Mouse (Mus musculus) inflammation-experienced regulatory T-cells, adult 6 months (primary cell): ENCODE data around the gene Cflar. TPM values are rescaled to one million over a fixed set of nuclear protein-coding genes. Genes with fewer than 3 reads are reported as not detected.
A peak's percentile ranks its signal among the peaks of the same experiment; 100 is the strongest.
"Not testable (repeated sequence)": the region's sequence is repeated elsewhere in the genome, so short reads cannot be mapped to it uniquely, and the experiment has no call there.

Experiments
- ATAC-seq: one replicate; pipeline ENCODE4 v1.8.0; 2017
- polyA plus RNA-seq, 3 experiments: library from polyadenylated mRNA; unstranded; fragments of 100-300 nt; shearing (Covaris generic); gene quantifications; one replicate each; pipeline ENCODE4 v1.2.1; 2017

Gene Cflar
- 100 to 1,000 TPM; 124 to 177 (median 175) TPM for polyA plus RNA-seq

DNA sequence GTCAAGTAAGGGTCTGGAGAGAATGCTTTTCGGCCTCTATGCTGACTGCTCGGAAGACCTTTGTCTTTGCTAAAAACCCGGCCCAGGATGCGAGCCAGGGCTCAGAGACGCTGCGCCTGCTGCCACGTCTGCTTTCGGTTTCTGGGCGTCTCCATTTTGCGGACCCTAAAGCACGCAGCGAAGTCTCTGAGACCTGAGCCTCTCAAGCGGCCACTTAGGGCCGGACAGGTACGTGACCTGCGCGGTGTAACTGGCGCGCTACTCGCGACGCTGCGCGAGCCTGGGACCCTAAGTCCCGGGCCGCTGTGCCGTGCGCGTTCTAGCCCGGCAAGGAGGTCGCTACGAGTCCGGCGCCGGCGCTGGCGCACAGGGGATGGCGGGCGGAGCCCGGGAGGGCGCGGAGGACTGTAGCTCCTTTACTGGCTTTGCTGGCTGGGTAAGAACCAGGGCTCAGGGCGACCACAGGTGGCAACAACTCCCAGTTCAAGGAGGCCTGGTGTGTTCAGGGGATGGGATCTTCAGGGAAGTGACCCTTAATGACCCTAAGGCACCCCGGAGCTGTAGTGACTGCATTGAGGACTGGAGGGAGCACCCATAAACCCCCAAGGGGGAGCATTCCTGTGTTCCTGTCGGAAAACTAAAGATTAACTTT is at the start of gene Cflar:
Cflar (plus strand) TSS at position 144 of the 652 bp plus-strand sequence.
- ATAC-seq, result peak; percentile 49

DNA sequence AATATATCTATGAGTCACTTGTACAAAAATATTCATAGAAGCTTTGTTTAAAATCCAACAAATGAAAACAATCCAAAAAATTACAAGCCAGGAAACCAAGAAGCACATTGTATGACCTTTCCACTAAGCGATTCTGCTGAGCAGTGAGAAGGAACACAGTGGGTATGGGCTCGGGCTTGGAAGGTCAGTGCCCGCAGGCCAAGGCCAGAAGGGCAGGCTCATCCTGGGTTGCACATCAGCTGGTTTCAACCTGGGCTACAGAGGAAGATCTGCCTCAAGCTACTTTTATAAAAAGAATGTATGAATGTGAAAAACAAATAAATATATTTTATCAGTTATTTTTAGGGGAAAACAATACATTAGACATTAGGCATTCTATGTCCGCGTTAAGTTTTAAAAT is 48.6 kb upstream of the Cflar start:
- ATAC-seq, result not testable (repeated sequence)

DNA sequence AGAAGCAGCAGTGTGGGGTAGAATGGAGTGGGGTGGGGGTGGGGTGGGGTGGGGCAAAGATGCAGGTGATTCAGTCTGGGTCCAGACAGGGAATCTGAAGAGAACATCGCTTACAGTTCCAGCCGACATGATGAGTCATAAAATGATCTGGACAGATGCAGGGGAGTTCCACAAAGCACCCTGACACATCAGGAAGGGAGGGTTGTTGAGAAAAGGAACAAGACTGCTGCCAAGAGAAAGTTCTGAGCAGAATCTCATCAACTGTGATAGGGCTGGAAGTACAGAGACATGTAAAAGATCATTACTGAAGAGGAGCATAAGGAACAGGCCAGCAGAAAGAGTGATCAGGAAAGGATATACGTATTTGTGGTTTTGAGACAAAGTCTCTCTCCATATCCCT is 47.9 kb upstream of the Cflar start:
- not testable (repeated sequence) for ATAC-seq

DNA sequence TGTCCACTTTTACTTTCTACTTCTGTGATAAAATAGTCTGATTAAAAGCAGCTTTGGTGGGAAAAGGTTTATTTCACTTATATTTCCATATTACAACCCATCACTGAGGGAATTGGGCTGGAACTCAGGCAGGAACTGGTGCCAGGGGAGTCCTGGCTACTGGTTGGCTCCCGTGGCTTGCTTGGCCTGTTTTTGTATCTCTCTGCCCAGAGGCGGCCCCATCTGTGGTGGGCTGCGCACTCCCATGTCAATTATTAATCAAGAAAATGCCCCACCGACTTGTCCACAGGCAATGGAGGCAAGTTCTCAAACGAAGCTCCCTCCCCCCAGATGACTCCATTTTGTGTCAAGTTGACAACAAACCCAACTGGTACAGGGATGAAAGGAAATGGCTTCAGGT is 43.1 kb upstream of the Cflar start:
- no peak for ATAC-seq

- peak; percentile 77 for ATAC-seq
Observed at GRCm38 (mm10) chr1:58669635-58670034, 41.7 kb upstream of the Cflar start.

DNA sequence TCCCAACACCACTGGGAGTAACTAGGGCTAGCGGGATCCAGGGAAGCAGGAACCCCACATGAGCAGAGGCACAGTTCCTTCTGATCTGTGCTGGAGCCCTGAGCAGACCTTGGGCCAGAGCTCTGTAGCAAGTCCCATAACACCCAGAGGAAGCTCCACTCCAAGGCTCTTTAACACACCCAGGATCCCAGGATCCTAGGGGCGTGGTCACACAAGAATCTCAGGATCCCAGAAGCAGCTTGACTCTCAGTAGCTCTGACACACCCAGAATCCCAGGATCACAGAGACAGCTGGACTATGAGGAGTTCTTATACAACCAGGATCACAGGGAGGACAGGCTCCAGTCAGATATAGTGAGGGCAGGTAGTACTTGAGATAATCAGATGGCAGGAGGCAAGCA is 39.2 kb upstream of the Cflar start:
- ATAC-seq, result no peak

DNA sequence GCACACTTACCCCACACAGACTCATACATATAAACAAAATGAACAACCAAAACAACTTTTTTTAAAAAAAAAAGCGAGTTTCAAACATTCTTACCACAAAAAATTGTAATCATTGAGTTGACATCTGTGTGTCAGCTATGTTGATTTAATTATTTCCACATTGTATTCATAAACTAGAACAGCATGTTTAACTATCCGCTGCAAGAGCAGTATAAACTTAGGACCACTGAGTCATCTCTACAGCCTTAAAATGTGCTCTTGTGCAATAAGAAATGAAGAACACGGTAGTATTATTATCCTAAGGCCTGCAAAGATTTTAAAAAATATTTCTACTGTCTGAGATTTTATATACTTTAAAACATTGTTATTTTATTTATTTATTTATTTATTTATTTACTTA is 36.3 kb upstream of the Cflar start:
- ATAC-seq, result no peak

GRCm38 (mm10) chr1:58677575-58677974 is 33.7 kb upstream of the Cflar start:
- no peak for ATAC-seq

GRCm38 (mm10) chr1:58678412-58678811 is 32.9 kb upstream of the Cflar start:
- not testable (repeated sequence) for ATAC-seq

DNA sequence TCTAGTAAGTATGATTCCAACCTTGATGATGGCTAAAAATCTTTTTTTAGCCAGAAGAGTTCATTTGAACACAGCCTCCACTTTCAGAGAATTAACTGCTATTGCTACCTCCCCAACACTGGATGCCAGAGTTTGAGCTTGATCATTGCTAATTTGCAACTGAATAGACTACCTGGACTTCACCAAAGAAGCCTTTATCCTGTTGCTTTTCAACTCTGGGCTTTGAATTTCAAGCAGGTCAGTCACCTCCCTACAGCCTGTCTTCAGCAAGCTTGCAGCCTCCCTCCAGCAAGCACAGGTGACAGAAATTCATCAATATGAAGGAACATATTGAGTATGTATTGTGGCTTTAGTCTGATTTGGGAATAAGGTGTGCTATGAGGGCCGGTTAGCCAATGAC is 21.9 kb upstream of the Cflar start:
- ATAC-seq, result no peak

GRCm38 (mm10) chr1:58690006-58690744 is 21.1 kb upstream of the Cflar start:
- no peak for ATAC-seq

GRCm38 (mm10) chr1:58690834-58691488 is 20.3 kb upstream of the Cflar start:
- ATAC-seq, result not testable (repeated sequence)

DNA sequence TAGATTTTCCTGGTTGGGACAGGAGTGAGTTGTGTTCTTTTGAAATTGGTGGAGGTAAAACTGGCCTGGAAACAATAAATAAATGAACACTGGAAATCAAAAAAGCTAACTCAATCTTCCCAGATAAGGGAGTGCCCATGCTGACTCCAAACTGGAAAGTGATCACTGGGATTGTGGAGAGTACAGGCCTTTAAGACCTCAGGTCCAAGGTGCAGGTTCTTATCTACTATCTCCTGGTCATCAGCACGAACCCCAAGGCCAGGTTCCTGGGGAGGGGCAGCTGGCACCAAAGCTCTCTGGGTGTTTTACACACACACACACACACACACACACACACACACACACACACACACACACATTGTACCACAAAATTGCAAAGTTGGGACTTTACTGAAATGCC is 19.6 kb upstream of the Cflar start:
- not testable (repeated sequence) for ATAC-seq

- no peak for ATAC-seq
Observed at GRCm38 (mm10) chr1:58693696-58694095, 17.6 kb upstream of the Cflar start.

GRCm38 (mm10) chr1:58695810-58696209 is 15.5 kb upstream of the Cflar start, which contains the start of gene Als2cr12:
Als2cr12 (minus strand) TSS chr1:58695989.
- not testable (repeated sequence) for ATAC-seq

- ATAC-seq, result peak; percentile 81
Observed at GRCm38 (mm10) chr1:58697607-58698006, 13.7 kb upstream of the Cflar start.

DNA sequence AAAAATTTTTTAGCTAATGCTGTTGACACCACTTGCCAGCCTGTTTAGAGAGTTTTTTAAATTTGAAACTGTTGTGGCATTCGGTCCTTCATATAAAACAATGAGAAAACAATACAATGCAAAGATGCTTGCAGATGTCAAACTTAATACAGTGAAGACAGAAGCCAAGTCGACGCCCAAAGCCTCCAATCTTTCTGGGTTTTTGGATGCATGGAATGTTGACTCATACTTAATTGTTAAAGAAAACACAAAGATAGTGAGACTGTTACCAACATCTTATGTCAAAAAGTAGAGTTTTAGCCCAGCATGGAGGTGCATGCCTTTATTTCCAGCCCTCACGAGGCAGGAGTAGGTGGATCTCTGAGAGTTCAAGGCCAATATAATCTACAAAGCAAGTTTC is 12.5 kb upstream of the Cflar start:
- ATAC-seq, result no peak

DNA sequence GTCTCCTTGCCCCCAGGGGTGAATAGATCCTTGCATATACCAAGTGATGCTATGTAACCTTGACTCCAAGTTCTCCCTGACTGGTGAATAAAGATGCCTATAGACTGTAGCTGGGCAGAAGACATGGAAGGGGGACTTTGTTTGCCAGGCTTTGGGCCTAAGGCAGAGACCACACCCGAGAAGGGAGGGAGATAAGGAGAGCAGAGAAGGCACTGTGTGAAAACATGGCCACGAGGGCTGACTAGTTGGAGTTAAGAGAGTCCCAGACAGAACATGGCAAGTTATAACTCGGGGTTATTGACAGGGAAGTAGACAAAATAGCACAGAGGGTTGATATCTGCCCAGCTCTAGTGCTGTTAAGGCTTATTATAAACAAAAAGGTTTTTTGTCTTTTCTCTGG is 11.3 kb upstream of the Cflar start:
- no peak for ATAC-seq

DNA sequence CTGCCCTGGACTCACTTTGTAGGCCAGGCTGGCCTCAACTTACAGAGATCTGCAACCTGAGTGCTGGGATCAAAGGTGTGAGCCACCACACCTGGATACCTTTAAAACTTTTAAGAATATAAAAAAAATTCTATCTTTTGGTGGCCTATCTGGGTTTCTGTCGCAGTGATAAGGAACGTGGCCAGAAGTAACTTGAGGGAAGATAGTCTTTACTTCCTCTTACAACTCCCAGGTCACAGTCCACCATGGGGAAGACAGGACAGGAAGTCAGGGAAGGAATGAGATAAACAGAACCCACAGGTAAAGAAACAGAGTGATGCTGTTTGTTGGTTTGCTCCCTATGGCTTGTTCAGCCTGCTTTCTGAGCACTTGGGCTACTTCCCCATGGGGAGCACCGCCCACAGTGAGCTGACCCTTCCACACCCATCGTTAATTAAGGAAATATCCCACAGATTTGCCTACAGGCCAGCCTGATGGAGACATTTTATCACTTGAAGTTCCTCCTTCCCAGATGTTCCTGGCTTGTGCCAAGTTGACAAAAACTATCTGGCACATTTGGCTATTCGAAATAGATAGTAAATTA is 10.6 kb upstream of the Cflar start:
- ATAC-seq, result not testable (repeated sequence)

GRCm38 (mm10) chr1:58710043-58710442 is 1.3 kb upstream of the Cflar start:
- not testable (repeated sequence) for ATAC-seq

DNA sequence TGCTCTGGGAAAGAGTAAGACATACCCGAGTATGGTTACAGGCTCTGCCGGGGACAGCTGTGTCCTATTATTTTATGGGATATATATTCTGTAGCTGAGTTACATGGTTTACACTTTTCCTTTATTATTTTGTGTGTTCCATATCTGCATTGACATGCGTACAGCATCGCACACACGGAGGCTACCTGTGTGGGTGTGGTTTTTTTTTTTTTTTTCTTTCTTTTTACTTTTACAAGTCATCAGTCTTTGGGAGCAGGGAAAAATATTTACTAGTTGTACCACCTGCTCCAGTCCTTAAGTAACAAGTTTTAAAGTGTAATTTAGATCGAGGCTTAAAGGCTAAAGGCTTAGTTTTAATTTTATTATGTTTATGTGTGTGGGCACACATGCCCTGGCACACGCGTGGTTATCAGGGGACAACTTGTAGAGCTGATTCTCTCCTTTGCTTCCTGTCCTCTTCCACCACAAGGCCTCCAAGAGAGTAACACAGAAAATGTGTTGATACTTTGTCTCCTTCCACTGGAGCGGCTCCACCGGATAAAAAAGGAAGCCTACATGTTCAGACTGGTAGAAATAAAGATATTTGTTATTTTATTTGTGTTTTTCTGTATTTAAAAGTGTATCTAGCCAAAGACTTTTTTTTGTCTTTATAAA is 470 bp upstream of the Cflar start:
- ATAC-seq, result peak; percentile 19
